Mouse (Mus musculus) spleen, adult 18-20 months (tissue): ENCODE data around the gene Srrm2.

ENCODE experiments used
- DNase-seq, 2 experiments: peaks; one replicate each; pipeline ENCODE4 v3.0.0; 2022; ENCODE audit warnings: mixed read lengths in 2 of 2

Srrm2 gene

GRCm38 (mm10) chr17:23790269-23791078, at the start of gene Srrm2:
Gene Srrm2, plus strand, starts transcription at chr17:23790532.
- DNase-seq, result peak in 1 of 2 experiments; percentile 51

GRCm38 (mm10) chr17:23740598-23741021, 49.7 kb upstream of the Srrm2 start, which contains the start of gene Paqr4:
Gene Paqr4, minus strand, starts transcription at chr17:23740867.
- no peak for DNase-seq

GRCm38 (mm10) chr17:23741359-23742209, 48.7 kb upstream of the Srrm2 start:
- no peak for DNase-seq

- peak in 1 of 2 experiments; percentile 44 for DNase-seq
Measured at GRCm38 (mm10) chr17:23742210-23742793, 48.0 kb upstream of the Srrm2 start.

GRCm38 (mm10) chr17:23742941-23743340, 47.4 kb upstream of the Srrm2 start:
- no peak for DNase-seq

GRCm38 (mm10) chr17:23744076-23744475, 46.3 kb upstream of the Srrm2 start:
- no peak for DNase-seq

- no peak for DNase-seq
Measured at GRCm38 (mm10) chr17:23744651-23745050, 45.7 kb upstream of the Srrm2 start.

- no peak for DNase-seq
Measured at GRCm38 (mm10) chr17:23745301-23746251, 44.8 kb upstream of the Srrm2 start, which contains the start of gene Kremen2. Gene Kremen2, minus strand, starts transcription at chr17:23745833.

- no peak for DNase-seq
Measured at GRCm38 (mm10) chr17:23746311-23746710, 44.0 kb upstream of the Srrm2 start.

GRCm38 (mm10) chr17:23746767-23747166, 43.6 kb upstream of the Srrm2 start:
- DNase-seq, result no peak

- no peak for DNase-seq
Measured at GRCm38 (mm10) chr17:23747471-23747870, 42.9 kb upstream of the Srrm2 start.

- DNase-seq, result peak; percentile 50
Measured at GRCm38 (mm10) chr17:23748026-23748425, 42.3 kb upstream of the Srrm2 start.

- peak in 1 of 2 experiments; percentile 56 for DNase-seq
Measured at GRCm38 (mm10) chr17:23748631-23749391, 41.5 kb upstream of the Srrm2 start.

GRCm38 (mm10) chr17:23749400-23750191, 40.7 kb upstream of the Srrm2 start:
- DNase-seq, result no peak

- no peak for DNase-seq
Measured at GRCm38 (mm10) chr17:23755689-23756088, 34.6 kb upstream of the Srrm2 start.

- no peak for DNase-seq
Measured at GRCm38 (mm10) chr17:23757581-23757980, 32.8 kb upstream of the Srrm2 start.

- DNase-seq, result no peak
Measured at GRCm38 (mm10) chr17:23758801-23759200, 31.5 kb upstream of the Srrm2 start.

GRCm38 (mm10) chr17:23760231-23760630, 30.1 kb upstream of the Srrm2 start:
- DNase-seq, result no peak

GRCm38 (mm10) chr17:23761155-23761554, 29.2 kb upstream of the Srrm2 start:
- DNase-seq, result no peak

- no peak for DNase-seq
Measured at GRCm38 (mm10) chr17:23762976-23763375, 27.4 kb upstream of the Srrm2 start.
